Mouse (Mus musculus) gastrocnemius, adult 18-20 months (tissue): ENCODE measurements around the gene 1700019N19Rik. TPM values are rescaled to one million over a fixed set of nuclear protein-coding genes. Genes with fewer than 3 reads are reported as not detected.
A peak's percentile ranks its signal among the peaks of the same experiment; 100 is the strongest.

ENCODE experiments used
- DNase-seq: peaks from one replicate; pipeline ENCODE4 v3.0.0; 2021; ENCODE audit warnings: low spot score
- long read RNA-seq, 2 experiments: library from polyadenylated mRNA; stranded (forward); transcript quantifications; one replicate each; pipeline ENCODE4 v2.0.0; 2021
- total RNA-seq, 2 experiments: library from RNA; stranded (reverse); gene quantifications; 2 replicates each; pipeline ENCODE4 v1.2.3; 2021

1700019N19Rik gene
- total RNA-seq = not detected
- long read RNA-seq, experiment 1 = 0 reads
- long read RNA-seq, experiment 2 = 0 reads

DNA sequence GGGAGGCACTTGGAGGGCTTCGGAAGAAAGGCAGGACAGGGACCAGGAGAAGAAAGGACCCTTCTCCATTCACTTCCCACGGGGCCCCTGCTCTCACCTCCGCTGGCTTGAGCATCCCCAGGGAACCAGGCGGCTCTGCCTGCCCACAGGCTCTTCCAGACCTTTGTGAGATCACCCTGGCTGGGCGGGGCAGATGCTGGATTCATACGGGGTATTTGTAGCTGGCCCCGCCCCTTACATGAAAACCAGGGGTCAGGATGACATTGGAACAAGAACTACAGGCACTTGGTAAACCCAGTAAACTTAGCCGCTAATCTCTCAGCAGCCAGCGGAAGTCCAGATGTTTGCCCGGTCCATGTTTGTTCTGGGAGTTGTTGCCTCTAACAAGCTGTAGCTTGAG, at the start of gene 1700019N19Rik:
TSS of gene 1700019N19Rik (minus strand) at position 178 of the 400 bp plus-strand sequence.
- DNase-seq = no peak

DNA sequence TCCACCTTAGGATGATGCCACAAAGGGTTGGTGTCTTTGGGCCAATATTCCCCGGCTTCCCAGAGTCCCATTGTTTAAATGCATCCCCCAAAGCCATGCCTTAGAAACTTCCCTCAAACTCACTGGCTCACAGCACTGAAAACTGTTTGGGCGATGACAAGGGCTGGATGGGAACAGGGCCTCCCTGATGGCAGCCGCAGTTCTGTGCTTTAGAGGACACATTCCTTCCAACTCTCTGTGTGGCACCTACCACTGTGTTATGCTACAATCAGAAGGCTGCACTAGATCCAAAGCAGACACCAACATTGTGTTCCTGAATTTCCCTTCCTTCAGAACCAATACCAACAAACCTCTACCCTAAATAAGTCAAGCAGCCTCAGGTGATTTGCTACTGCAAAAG, 49.3 kb upstream of the 1700019N19Rik start:
- DNase-seq = no peak

DNA sequence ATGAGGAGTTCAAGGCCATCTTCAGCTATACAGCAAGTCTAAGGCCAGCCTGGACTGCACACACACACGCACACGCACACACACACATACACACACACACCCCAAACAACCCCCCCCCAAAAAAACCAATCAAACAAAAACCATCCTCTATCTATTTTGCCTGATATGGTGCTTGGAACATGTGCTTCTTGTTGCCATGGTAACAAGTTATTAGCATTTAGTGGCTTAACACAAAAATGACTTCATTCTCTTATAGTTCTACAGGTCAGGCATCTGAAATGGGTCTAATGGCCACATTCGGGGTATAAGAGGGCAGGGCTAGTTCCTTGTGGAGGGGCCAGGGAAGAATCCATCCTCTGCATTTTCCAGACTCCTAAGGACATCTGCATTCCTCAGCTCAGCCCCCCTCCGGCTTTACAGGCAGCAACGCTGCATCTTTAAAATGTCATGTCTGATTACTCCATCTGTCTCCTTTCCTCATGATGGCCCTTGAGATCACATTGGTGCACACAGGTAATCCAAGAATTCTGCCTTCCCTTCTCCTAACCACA, 46.5 kb upstream of the 1700019N19Rik start:
- no peak for DNase-seq

DNA sequence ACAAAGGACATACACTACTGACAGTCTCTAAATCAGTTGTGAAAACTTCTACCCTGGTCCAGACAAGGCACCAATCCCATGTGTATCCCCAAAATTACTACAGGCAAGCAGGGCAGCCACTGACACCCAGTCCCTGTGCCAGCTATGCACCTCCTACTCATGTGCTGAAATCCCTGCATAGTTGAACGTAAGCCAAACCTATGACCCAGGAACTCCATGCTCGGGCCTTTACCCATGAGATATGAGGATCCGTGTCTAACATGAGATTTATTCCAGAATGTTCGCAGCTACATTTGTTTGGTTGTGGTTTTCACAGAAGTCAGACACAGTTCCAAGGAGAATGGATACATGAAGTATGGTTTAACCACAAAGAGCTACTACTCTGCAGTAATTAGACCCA, 45.5 kb upstream of the 1700019N19Rik start:
- DNase-seq = no peak

DNA sequence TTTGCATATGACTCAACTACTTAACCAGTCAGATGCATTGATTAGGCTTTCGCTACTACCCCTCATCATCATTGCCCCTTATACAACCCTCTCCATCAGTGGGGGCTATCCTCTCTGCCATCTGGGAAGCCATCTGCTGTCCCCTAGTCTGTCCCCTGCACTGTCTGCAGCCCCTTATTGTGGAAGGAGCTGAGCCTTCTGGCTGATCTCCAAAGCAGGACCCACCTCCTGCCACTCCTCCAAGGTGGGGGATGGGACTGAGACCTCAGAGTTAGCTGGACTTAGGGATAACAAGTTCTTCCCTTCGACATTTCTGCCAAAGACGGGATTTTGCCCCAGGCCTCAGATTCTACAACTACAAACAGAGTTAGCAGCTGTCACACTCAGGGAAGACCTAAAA, 45.1 kb upstream of the 1700019N19Rik start:
- DNase-seq = no peak

DNA sequence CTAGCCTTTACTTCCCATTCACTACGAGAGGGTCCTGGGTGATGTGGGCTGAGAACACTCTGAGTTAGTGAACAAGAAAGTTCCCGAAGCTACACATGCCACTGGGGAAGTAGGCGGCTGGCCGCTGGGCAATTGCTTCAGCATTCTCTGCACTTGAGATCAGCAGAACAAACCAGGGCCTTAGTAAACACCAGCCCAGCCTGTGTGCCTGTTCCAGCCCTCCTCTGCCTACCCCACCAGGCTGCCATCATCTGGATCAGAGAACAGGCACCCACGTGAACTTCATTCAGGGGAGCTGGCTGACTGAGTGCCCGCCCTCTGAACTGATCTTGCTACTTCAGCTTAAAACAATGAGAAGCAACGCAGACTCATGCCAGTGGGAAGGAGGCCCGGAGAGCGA, 44.4 kb upstream of the 1700019N19Rik start:
- no peak for DNase-seq

DNA sequence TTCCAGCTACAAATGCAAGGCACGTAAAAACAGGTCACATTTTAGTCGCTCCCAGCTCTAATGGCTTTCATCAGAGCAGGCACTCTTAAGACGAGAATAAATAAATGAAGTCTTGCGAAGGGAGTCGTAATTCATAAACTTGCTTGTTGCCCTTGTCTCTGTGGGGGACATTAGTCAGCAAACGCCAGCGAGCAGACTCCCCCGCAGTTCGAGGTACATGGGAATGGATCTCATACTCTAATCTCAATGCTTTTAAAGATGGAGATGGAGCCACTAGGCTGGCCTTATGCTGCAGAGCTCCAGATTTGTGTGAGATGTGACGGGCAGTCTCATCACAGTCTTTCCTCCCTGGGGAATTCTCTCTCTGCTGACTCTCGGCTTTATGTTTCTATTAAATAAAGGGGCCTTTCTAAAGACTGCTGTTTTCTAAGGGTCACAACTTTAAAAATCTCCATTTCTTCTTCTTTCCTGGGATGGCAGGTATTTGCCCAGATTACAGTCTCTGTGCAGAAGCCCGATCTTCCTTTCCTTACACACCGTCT, 39.4 kb upstream of the 1700019N19Rik start:
- DNase-seq = no peak

DNA sequence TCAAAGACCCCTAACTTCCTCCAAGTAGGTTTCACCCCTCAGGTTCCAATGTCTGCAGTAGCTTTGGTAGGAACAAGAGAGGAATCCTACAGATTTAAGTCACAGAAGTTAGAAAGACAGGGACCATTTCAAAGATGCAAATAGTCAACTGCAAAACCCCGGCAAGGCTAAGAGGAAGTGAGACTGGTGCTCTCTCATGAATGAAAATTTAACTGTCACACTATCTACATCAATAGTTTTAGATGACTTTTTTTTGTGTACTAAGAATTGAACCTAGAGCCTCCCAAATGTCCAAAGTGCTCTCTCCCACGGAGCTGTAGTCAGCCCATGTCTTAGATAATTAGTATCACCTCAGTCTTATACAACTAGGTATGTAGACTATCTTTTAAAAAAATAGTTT, 38.7 kb upstream of the 1700019N19Rik start:
- DNase-seq = no peak

DNA sequence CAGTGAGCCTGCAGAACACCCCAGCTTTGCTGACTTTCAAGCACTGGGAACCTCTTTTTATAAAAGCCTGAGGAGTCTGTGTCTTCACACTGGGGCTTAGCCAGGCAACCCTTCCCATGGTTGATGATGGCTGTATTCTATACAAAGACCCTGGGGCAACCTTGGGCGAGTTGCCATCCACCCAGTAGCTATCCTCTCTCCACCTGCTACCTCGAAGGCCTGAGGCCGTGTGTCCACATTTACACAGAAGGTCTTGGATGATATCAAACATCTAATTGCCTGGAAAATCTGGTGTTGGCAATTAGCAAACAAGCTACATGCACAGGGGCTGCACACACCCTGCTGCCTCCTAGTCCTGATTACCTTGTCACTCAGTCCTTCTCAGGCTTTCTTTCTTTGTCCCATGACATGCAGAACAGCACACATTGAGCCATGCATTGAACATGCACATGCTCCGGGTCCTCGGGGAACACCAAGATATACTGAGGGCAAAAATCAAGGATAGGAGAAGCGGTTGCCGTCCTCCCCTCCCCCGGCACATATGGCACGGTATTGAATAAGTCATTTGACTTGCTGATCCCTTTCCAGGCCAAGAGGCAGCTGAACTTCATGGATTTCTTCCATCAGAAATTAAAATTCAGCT, 37.1 kb upstream of the 1700019N19Rik start:
- DNase-seq = no peak

DNA sequence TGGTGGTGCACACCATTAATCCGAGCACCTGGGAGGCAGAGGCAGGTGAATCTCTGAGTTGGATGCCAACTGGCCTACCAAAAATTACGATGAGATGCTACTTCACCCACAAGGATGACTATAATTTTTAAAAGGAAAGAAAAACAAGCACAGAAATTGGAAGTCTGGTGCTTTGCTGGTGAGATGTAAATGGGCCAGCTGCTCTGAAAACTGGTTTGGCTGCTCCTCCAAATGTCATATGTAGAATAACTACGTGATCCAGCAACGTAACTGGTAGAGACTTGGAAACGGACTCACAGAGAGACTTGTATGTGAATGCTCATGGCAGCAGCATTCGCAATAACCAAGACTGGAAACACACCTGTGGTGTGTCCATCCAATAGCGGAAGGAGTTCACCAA, 35.9 kb upstream of the 1700019N19Rik start:
- DNase-seq = no peak

DNA sequence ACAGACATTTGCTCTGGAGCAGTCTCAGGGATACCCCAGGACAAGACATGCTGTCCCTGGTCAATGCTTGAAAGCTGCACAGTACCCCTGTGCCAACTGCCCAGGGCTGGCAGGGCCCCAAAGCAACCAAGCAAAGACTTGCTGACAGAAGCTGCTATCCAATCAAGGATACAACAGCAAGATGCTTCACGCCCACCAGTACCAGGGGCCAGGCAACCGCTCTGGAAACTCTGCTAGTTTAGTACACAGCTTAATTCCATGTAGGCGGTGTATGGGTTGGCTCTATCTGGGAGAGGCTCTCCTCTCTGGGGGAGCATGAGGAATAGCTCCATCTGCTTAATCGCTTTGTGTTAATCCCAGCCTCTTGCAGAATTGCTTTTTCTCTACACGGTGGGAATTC, 35.3 kb upstream of the 1700019N19Rik start:
- no peak for DNase-seq

DNA sequence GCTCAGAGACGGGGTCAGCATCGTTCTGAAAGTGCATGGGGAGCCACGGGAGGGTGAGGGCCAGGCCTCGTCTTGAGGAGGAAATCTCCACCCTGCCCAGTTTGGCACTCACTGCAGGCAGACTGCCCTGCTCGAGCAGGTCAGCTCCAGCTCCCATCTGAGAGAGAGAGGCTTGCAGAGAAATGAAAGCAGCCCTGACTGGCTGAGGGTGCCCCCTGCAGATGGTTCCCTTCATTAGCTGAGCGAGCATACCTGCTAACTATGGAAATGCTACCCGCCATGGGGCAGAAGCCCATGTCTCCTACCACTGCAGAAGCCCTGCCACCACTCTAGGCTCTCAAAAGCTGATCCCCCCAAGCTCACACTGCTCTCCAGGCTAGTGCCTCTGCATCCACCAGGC, 33.4 kb upstream of the 1700019N19Rik start:
- no peak for DNase-seq

DNA sequence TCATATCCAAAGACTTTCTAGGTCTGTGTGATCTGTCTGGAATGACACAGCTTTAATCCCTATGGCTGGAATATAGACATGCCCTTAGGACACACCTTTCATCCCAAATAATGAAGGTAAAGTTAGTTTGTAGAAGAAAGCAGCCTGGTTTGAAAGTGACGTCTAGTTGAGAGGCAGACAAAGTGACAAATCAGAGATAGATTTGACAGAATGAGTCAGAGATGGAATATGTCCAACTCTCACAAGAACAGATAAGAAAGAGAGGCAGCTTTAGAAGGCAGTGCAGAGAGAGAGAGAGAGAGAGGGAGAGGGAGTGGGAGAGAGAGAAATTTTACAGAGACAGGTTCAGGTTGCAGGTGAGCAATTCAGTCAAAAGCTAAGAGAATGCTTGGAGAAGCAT, 30.1 kb upstream of the 1700019N19Rik start:
- DNase-seq = no peak

DNA sequence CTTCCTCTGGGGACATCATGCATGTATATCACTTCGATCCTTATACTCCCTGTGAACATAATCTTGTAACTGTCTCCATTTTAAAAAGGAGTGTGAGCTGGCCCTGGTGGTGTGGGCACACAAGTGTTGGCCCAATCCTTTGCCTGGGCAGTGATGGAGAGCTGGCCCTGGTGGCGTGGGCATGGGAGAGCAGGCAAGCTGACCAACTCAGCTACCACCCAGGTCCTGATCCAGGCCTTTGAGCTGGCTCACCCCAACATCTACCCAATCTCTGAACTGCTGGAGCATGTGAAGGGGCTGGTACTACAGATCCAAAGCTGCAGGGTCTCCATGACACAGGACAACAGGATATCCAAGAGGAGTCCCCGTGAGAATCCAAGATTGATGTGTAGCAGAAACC, 29.0 kb upstream of the 1700019N19Rik start:
- DNase-seq = no peak

DNA sequence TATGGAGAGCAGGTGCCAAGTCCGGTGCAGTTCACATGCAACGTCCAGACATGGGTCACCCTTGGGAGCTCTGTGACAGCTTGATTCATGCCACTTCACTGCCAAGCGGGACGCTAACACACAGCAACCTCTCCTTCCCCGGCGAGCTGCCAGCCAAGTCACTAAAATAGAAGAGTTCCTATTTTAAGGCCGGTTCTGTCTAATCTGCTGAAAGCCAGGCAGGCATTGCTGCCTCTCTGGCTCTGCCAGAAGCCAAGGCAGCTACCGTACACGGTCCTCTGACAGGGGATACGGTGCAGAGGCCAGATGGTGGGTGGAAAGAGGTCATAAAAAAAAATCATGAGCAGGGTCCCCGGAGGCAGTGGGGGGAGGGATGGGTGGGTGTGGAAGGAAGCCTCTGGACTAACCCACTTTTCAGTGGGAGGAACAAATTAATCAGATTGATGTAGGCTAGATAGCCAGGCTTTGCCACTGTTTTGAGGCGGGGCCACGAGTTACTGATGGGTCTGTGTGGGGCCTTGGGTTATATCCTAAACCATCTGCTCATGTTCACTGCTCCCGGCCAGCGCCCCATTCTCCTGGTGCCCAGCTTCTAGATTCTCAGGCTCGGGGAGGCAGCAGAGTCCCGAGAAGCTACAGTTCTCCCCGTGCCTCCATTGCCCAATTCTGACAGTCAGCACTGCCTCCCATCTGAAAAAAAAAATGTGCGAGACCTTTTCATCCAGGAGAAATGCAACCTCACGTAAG, 28.4 kb upstream of the 1700019N19Rik start:
- DNase-seq = peak; percentile 92

DNA sequence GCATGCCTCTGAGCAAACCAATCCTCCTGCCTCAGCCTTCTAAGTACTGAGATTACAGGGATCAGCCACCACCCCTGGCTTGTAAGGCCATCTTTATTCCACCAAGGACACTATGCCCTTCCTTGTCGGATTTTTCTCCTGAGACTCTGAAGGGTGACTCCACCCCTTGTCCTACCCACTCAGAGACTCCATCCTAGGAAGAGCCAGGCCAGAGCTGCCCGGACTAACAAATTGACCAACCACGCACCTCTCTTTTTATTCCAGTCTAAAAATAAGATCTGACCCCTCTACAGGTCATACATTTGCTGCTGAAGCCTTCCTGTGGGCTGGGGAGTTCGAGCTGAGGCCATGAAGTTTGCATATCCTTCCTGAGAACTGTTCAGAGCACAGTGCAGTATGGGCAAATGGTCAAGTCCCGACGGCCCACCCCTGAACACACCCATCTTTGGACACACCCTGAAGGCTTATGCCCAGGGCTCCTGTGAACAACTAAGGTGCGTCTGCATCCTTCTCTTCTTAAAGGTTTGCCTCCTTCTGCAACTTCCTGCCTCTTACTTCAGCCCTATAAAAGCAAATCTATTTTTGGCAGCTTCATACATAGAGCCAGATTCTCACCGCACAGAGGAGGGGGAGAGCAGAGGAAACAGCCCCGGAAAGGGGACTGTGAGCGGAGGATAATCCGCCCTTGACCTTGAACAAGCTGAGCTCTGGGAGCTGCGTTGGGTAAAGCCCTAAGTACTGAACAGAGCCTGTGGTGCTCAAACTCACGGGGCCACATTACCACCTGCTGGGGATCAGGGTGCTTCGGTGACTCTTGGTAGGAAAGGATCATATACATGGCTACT, 24.5 kb upstream of the 1700019N19Rik start:
- DNase-seq = no peak

DNA sequence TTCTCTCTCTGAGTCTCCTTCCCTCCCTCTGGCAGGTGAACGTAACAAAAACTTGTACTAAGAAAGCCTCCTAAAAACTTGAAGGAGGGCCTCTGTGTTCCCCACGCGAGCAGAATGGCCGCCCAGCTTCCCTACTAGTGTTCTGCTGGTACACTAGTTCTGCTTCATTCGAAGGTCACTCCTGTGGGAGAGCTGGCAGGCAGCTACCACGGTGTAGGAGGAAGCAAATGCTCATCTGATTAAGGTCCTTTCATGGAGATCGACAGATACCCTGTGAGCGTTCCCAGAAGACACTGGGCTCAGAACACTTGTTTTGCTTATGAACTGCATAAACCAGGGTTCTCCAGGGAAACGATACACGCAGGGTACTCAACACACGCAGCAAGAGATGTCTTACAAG, 23.1 kb upstream of the 1700019N19Rik start:
- no peak for DNase-seq

DNA sequence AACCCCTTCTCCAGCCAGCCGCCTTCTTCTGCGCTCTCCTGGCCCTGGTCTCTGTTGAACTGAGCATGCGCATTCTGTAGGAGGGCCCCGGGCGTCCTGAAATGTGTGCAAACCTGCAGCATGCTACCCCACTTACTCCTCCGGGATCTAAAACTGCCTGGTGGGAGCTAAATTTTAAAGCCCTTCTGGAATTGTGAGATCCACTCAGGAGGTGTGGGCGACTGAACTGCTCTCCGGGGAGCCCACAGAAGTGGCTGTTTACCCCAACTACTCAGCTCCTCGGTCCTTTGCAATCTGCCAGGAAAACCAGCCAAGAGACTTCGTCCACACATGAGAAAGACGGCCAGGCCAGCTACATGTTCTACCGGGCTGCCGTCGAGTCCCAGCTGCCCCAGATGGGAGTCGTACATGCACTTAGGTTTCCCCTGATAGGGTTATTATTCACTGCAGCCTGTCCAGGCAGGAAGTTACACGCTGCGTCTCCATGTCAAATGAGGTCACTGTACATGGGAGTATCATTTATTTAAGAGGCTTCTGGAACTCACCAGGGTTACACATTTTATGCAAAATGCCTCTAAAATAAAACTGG, 22.3 kb upstream of the 1700019N19Rik start:
- DNase-seq = peak; percentile 53

DNA sequence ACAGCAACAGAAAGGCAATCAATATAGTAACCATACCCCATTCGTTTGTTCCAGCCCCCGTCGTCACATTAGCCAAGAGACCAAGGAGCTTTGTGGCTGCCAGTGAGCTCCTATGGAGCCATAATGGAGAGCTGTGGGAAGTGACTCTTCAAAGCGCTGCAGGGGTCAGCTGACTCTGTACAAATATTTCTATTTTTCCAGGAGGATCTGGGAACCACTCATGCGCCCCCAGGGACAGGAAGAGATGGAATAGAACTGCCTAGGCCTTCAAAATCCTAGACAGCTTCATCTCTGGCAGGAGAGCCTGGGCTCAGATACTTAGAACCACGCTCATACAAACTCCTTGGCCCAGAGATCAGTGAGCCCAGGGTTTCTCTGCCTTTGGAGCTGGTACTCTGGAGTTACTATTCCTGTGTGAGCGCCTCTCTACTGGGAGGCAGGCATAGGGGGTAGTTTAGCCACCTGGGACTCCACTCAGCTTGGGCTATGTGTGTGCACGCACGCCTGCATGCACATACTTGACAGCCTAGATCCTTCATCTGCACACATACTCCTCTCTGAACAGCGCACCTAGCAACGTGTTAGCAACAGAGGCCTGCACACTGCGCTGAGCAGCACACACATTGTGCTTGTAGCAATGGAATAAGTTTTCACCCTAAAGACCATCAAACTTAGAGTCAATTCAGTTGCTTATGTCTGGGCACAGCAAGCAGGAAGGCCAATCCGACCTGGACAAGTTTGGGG, 21.1 kb upstream of the 1700019N19Rik start:
- DNase-seq = no peak

DNA sequence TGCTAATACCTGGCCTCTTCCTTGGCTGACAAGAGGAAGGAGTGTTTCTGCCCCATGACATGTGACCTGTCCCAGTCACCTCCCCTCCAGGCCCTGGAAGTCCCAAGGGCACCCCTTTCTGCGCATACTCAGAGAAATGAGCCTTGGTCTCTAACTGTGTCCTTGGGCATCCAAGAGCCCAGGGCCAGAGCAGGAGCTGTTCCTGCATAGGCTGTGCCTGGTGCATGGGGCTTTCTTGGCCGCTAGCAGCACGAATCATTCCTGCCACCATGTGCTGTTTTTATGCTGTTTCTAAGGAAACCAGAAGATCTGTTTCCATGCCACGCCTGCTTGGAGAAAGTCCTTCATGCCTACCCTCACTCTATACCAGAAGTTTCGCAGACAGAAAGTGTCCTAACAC, 16.3 kb upstream of the 1700019N19Rik start:
- DNase-seq = no peak

DNA sequence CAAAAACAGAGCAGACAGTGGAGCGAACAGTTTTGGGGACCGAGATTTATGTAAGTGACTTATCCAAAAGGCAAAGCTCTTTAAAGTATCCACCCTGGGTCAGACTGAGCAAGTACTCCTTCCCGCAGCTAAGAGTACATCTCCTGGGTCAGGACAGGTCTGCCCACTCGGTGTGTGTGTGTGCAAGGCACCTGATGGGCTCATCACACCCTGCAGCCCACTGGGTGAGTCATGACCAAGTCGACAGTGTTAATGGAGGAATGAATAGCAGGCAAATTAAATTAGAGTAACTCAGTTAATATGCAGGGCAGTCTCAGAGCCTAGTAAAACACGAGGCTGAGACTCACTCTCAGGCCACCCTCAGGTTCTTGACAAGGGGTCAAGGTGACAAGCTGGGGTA, 14.6 kb upstream of the 1700019N19Rik start:
- DNase-seq = no peak
